Mouse (Mus musculus) frontal cortex, postnatal 36 days (tissue): Measurements from ENCODE around the gene Tars2.

Source experiments
- DNase-seq, 2 experiments: peaks; one replicate each; pipeline ENCODE4 v3.0.0; 2022; ENCODE audit warnings: low spot score in 2 of 2

Gene Tars2

DNA sequence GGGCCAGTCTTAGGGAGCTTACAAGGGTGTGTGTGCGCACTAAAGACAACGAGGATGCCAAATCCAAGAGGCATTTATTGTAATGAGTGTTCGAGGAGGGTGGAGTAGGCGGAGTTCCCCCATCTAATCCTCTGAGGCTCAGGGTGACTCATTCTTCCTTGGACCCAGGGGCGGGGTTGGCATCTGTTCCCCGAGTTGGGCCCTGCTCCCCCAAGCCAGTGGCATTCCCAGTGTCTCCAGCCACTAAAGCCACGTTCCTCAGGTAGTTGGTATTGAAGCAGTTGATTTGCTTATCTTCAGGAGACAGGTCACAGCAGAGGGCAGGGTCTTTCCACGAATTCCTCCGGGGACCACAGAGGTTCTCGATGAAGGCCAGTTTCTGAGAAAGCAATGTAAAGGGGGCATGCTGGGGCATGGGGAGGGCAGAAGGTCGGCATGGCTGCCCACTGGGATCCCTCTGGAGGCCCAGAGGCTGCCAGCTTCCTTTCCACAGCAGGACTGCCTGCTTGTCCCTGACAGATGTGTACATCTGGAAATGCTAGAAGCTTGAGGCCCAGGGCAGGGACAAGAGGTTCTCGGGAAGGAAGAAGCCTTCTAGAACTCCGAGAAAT is 25.8 kb downstream of the Tars2 start:
- DNase-seq: no peak

DNA sequence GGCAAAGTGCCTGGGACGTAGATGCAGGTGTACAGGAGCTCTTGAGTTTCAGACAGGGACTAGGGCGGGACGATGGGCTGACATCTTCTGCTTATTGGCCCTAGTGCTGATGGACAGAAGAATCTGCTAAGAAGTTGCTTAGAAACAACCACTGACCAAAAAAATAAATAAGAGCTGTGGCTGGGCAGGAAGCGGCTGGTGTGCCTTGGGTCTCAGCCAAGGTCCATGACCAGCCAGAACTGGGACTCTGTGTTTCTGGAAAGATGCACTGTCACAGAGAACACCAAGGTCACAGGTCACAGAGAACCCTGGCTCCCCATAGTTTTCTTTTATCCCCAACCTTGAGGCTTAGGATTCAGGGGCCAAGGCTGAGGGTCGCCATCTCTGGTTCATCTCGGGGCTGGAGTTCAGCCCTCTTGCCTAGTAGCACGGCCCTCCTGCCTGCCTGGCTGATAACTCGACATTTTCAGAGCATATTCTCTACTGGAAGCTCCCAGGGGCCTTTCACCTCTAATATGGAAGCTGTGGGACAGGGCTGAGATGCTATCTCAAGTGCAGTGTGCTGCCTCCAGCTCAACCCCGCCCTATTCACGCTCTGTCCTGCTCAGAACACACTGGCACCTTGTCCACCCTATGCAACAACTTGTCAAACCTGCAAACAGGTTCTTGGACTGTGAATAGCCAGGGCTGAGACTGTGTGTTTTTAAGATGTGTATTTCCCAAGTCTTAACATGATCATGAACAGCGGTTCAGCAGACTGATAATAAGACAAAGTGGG is 27.1 kb downstream of the Tars2 start:
- DNase-seq: no peak

DNA sequence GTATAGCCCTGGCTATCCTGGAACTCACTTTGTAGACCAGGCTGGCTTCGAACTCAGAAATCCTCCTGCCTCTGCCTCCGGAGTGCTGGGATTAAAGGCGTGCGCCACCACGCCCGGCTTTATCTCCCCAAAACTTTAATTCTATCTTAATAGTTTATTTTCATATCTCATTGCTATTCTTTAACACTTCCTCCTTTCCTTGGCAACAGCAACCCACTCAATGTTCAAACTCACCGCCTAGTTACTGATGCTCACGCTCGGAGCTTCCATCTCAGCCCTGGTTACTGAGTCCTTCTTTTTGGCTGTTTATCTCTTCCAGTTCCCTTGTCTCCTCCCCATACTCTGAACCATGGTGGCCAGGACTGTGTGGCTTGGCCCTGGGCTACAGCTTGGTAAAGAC is 27.7 kb downstream of the Tars2 start:
- no peak for DNase-seq

DNA sequence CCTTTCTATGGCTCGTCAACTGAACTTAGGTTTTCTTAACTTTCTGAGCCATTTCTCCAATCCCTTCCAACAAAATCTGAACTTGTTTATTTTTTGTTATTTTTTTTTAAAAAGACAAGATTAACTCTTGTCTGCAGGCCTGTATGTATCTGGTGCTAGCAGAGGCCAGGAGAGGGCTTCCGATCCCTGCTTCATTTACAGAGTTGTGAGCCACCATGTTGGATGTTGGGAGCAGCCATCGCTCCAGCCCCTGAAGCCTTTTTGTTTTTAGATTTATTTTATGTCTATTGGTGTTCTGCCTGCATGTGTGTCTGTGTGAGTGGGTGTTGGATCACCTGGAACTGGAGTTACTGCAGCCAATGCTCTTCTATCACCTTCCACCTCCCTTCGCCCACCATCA is 28.2 kb downstream of the Tars2 start:
- DNase-seq: no peak

DNA sequence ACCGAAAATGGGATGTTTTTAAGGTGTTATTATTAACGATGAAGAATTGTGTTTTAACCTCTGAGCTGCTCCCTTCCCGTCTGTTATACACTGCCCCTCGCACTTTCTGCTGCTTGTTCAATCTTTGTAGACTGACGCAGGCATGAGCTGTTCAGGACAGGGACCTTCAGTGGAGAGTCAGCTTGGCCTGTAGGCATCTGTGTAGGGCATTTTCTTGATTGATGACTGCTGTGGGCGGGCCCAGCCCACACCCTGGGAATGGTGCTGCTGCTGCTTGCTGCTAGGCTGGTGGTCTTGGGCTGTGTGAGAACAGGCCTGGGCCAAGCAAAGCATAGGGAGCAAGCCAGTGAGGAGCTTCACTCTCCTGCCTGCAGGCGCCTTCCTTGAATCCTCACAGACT is 29.6 kb downstream of the Tars2 start:
- DNase-seq: no peak

DNA sequence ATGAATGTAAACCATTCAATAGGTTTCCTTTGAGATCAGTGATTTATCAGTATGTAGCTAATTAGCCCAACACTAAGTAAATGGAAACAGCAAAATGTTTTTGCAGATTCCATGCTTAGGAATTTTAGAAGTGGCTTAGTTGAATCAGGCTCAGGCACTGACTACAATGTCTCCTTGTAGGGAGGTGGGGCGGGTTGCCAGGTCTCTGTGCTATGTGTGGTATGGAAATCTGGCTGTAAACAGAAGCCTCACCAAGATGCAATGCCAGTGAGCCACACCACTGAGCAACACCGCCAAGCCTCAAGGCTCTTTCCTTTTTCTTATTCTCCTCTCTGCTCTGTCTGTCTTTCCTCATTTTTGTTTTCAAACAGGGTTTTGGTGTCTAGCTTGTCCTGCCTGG is 31.1 kb downstream of the Tars2 start:
- DNase-seq: no peak

DNA sequence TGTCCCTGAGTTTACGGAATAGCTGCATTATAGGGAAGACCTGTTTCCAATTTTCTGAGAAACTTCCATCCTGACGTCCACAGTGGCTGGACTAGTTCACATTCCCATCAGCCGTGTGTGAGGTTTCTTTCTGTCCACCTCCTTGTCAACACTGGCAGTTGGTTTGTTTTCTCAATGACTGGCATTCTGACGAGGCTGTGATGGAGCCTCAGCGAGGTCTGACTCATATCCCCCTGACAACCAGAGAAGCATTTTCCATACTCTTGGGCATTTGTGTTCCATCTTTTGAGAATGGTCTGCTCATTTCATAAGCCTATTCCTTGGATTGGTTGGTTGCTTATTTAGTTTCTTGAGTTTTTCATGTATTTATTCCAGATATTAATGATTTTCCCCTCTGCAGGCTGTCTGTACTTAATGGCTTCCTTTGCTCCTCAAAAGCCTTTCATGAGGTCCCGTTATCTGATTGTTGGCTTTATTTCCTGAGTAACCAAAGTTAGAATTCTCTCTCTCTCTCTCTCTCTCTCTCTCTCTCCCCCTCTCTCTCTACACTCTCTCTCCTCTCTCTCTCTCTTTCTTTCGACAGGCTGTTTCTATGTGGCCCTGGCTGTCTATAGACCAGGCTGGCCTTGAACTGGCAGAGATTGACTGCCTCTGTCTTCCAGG is 33.2 kb downstream of the Tars2 start:
- DNase-seq: no peak

DNA sequence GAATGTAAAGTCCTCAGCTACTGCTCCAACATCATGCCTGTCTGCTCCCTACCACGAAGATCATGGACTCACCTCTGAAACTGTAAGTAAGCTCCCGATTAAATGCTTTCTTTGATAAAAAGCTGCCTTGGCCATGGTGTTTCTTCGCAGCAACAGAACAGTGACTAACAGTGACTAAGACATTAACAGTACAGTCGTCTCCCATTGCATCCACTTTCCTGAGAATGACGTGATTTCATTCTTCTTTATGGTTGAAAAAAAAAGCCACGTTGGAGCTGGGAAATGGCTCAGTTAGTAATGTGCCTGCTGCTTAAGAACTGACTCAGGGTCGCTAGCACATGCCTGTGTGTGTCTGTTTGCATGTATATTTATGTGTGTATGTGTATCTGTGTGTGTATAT is 34.1 kb downstream of the Tars2 start:
- no peak for DNase-seq

DNA sequence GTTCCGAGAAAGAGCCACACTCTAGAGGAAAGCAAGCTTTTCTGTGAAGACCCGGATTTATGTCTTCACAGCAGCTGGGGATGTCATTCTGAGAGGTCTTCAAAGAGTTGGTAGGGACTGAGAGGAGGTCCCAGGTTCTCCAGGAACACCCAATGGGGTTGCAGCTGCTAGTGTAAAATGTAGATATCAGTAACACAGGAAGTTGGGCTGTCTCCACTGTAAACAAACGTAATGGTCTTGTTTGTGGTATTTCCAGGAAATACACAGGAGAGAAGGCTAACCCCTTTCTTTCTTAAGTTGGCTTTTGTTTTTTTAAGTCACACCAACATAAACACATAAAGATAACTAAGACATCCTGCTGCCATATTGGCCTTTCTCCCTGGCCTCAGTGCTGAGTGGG is 37.6 kb downstream of the Tars2 start:
- no peak for DNase-seq

DNA sequence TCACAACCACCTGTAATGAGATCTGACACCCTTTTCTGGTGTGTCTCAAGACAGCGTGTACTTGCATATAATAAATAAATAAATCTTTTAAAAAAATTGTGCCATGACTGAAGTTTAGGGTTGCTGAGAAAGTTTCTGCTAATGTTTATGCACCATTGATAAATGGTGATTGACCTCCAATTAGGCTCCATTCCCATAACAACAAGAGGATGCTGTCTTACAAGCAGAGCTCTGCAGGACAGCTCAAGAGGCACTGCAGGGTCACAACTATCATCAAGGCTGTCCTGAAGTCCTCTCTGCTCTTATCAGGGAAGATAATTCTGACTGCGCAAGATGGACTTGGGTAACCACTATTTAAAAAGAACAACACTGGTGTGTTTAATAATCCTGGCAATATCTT is 41.9 kb downstream of the Tars2 start:
- DNase-seq: no peak

DNA sequence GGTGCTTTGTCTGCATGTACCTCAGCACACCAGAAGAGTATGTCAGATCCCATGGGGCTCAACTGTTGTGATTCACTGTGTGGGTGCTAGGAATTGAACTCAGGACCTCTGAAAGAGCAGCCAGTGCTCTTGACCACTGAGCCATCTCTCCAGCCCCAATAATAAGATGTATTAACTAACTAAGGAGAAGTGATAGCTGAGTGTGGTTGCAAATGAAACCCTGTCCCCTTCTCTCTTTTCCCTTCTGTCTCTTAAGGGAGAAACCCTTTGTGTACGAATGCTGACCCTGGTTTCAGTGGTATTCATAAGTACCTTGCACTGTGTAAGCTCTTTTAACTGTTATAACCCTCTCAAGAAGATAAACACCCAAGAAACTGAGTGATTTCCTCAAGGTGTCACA is 43.9 kb downstream of the Tars2 start:
- DNase-seq: no peak

DNA sequence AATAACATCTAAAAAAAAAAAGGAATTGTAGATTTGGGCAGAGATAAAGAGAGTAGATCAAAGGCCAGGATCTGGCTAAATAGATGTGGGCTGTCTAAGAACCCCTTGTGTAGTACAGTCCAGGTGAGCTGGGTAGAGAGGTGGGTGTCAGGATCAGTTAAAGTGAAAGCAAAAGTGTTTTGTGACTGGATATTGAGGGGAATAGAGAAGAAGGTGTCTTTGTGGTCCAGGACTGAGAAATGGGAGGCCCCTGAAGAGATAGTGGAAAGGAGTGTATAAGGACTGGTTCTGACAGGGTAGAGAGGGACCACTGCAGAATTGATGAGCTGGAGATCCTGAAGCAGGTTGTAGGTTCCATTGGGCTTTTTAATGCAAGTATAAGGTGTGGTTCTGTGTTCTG is 50.0 kb downstream of the Tars2 start:
- no peak for DNase-seq

DNA sequence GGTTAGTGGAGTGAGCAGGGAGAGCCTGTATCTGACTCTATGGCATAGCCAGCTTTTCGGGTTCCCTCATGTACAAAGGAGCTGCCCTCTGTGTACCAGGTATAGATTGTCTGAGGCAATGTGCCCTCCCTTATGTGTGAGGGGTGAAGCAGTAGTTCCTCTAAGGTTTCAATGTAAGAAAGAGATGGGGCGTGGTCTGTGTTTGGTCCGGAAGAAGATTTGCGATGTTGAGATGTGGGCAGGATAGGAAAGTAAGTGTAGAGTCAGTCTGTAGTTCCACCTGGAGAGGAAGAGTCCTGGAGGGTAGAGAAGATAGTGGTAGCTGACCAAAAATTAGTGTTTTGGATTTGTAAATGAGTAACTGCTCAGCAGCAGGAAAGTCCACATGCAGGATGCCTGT is 51.0 kb downstream of the Tars2 start:
- DNase-seq: no peak

DNA sequence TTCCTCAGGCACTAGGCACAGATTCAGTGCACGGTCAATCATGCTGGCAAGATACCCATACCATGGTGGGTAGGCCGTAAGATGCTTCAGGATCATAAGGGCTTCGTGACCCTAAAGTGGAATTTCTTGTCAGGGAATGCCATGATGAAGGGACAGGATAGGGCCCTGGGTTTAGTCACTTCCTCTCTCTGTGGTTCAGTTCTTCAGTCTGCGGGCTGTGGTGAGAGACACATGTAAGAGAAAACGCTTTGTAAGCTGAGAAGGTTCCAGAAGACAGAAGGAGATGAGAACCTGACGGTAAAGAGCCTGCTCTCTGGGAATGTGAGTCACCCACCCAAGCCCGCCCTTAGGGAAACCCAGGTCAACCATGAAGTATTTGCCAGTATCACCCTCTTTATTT is 52.5 kb downstream of the Tars2 start:
- no peak for DNase-seq

DNA sequence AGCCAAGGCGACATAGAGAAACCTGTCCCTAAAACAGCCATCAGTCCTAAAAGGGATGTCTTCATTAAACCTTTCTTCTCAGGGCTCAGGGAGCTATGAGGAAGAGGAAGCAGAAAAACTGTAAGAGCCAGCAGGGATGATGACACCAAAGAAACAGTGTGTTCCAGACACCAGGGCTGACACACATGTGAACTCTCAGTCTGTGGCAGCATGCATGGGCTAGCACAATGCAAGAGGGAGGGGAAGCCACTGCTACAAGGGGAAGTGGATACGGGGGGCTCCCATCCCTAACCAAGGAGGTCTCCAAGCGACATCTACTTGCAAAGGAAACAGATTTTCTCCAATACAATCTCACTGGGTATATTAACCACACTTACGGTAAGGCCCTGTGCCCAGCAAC is 53.7 kb downstream of the Tars2 start:
- no peak for DNase-seq

DNA sequence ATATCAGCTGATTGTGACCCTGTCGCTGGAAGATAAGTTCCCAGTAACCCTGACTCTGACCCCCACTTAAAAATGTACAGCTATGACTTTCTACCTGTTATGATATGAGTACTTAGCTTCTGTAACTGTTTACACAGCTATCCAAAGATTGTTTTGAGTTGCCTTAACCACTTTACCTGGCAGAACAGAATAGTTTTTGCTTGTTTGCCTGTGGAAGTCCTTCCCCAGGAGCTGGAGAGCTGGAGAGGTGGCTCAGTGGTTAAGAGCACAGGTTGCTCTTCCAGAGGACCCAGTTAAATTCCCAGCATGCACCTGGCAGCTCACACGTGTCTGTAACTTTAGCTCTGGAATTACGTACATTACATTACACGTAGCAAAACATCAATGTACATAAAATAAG is 55.4 kb downstream of the Tars2 start:
- no peak for DNase-seq

DNA sequence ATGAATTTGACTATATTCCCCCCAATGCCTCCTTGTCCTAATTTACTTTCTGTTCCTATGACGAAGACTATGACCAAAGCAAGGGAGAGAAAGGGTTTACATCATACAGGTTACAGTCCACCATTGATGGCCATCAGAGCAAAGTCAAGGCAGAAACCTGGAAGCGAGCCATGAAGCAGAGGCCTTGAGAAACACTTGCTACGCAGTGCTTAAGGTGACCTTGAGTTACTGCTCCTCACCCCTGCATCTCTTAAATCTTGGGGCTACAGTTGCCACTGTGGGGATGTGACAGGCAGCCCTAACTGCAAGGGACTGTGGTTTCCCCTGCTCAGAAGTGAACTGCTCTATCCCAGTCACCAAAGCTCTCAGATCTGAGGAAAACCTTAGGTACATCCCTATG is 56.7 kb downstream of the Tars2 start:
- no peak for DNase-seq

DNA sequence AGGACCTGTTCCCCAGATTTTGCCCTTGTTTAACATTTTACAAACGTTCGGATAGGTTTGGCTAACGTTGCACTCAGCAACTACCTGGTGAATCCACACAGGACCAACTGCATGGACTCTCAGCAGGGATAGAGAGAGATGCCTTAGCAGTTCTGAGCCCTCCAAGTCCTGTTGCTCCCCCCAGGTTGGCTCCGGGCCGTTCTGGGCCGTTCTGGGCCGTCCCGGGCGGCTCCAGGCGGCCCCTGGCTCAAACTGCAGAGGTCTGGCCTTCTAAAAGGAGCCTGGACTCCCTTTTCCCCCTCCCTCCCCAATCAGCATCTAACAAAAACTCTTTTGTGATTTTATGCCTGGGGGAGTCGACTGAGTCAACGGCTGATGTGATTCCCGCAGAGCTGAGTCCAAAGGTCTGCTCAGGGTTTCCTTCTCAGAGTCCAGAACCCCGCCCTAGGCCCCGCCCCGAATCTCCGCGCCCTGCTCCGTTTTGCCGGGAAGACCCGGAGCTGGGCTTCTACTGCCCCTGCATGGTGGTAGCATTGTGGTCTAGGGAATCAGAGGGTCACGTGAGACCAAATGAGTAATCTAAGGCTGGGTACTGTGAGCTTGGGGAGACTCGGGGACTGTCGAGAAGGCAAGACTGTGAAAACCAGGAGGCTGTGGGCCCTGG is 58.0 kb downstream of the Tars2 start:
- DNase-seq: peak; percentile 29 to 33

DNA sequence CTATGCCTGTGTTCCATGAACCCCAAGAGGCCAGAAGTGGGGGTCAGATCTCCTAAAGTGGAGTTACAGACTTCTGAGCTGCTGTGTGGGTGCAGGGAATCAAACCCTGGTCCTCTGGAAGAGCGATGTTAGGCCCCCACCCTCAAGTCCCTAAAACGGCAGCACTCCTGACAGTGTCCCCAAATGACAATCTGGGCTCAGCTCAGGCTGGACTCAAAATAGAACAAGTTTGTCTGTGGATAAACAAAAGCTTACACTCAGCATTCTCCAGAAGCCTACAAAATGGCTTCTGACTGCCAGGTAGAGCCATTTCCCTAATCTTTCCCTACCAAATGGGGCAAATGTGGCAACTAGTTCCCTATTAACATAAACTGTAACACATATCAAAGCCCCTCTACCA is 58.9 kb downstream of the Tars2 start:
- no peak for DNase-seq

DNA sequence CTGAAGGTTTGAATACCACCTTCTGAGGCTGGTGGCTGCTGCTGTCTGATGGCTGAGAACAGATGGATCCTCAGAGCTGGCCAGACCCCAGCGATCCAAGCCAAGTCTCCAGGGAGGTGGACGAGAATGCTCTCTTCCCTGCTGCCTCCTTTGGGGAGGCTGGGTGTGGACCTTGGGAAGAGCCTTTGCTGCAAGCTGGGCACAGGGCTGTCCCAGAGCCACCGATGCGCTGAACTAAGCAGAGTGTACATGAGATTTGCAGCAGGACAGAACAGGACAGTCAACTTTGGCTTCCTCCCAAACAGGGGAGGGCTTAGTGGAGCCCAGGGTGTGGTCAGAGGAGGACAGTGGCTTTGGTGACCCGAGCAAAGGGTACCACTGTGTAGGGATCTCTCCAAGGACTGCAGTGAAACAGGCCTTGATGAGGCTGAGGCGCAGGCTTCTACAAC is 59.7 kb downstream of the Tars2 start:
- no peak for DNase-seq

DNA sequence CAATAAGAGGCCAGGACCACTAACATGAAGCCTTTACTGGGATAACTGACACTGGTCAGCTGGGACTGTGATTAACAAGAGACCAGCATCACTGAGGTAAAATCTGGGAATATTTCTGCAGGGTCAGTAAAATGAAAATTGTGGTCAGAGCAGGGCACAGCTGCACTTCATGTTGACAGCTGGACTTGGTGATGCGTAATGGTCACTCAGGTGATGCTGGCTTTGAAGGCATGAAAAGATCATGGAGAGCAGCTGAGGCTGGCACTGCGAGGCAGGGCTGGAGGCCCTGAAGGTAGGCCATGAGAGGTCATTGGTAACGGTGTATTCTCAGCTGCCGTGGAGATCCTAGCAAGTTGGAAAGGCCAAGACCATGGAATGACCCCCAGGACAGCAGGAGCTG is 61.7 kb downstream of the Tars2 start:
- no peak for DNase-seq

DNA sequence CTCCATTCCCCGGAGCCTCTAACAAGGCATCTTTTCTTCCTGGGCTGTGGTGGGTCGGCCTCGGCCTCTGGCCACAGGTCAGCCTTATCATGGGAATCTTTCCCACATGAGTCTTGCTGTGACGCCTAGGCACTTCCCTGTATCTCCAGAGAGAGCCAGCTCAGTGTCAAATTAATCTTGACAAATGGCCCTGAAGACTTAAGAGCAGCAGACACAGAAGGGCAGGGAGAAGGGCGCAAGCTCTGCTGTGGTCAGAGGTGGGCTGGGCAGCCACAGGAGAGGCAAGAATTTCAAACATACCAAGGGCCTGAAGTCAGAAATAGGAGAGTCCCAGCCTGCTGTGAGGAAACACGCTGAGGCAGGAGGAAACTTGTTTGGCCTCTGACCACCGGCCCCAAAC is 63.6 kb downstream of the Tars2 start:
- no peak for DNase-seq

DNA sequence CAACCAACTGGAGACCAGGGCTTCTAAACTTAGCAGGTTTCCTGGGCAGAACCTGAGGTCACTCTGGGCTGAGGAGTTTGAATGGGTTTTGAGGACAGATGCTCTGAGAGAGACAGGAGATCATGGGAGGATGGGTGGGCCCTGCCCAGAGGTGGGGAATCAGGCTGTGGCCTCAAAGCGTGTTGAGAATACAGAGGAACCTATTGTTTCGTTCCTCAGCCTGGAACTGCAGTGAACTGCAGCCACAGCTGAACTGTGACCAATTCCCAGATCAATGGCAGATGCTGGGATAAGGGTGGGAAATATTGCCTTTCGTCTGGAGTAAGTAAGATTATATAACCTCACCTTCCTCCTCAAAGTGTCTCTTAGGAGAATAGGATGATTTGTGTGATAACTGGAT is 64.2 kb downstream of the Tars2 start:
- no peak for DNase-seq
